Mouse (Mus musculus): ENCODE measurements around the gene Nat8f4. TPM values are rescaled to one million over a fixed set of nuclear protein-coding genes. Genes with fewer than 3 reads are reported as not detected.
"Not testable (repeated sequence)": the region's sequence is repeated elsewhere in the genome, so short reads cannot be mapped to it uniquely, and the experiment has no call there.

Gene Nat8f4
- polyA plus RNA-seq (2015; fragmentation: Nextera tagmentation; extraction: Ambion mirVana) = 2.1 and 2.9 TPM in 2 replicates

DNA sequence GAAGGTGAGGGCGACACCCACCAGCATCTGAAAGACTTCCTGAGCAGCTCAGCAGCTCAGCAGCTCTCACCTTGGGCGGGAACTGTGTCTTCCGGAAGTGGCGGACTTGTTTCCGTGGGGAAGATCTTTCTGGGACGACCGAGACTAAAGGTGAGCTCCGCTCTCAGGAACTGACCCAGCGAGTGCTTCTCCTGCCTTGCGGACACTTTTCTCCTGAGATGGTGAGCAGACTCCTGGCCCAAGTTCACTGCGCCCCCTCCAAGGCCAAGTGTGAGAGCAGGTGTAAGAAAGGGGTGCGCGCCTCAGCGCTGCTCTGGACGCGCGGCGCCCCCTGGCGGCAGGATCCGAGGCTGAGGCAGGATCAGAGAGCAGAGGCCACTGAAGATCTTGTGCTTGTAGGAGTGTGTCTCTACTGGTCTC lies at the start of gene Nat8f4:
TSS of gene Nat8f4 (minus strand) at position 243 of the 420 bp plus-strand sequence.
- H3K9ac ChIP-seq (ENCODE audit: low read length); H3K36me3 ChIP-seq (ENCODE audit: control insufficient read depth, insufficient read depth); H3K27ac ChIP-seq (ENCODE audit: low read length); H3K27me3 ChIP-seq (ENCODE audit: control insufficient read depth, insufficient read depth, low read length); H3K9me3 ChIP-seq (replicated peaks; ENCODE audit: control insufficient read depth, low read length); H3K4me1 ChIP-seq (ENCODE audit: control insufficient read depth, insufficient read depth, low read length): not testable (repeated sequence)
- Histone ChIP-seq H3K4me2 (ENCODE audit: low read depth, low read length) (peak within 1 kb of the TSS; percentile 45), H3K4me3 (ENCODE audit: low read length) (peak within 1 kb of the TSS; percentile 41)
- 15% methylated on average over 20 of the region's 20 CpGs for WGBS
- peak; percentile 67; the same call in 1 of the 2 replicates for ATAC-seq (replicated peaks; ENCODE audit: extremely low read depth, insufficient read depth, low FRiP score)

DNA sequence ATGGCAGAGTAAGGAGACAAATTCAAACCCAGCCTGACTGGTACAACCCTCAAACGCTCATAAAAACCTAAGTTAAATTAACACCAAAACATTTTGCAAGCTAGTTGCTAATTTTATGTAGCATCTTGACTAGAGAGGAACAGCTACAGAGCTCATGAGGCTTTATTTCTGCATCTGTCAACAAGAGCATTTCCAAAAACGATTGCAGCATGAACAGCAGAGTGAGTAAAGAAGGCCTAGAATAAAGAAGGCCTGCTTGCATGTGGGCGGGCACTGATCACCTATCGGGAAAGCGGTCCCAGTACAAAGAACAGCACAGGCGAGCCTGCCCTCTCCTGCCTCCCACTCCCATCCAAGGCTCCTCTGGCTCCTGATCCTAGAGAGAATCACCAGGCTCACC lies 43.9 kb upstream of the Nat8f4 start:
- no peak overlapping the region for H3K4me2 ChIP-seq (ENCODE audit: low read depth, low read length)
- ATAC-seq (replicated peaks; ENCODE audit: extremely low read depth, insufficient read depth, low FRiP score) = no peak
- no peak overlapping the region for H3K9ac ChIP-seq (ENCODE audit: low read length)
- no peak overlapping the region for H3K4me3 ChIP-seq (ENCODE audit: low read length)
- no peak overlapping the region for H3K27ac ChIP-seq (ENCODE audit: low read length)
- H3K9me3 ChIP-seq (replicated peaks; ENCODE audit: control insufficient read depth, low read length) = no peaks in the 10 kb centered on the region
- WGBS = 88% methylated on average over 6 of the region's 6 CpGs
- peaks cover 69% of the 10 kb centered on the region for H3K36me3 ChIP-seq (ENCODE audit: control insufficient read depth, insufficient read depth)
- H3K27me3 ChIP-seq (ENCODE audit: control insufficient read depth, insufficient read depth, low read length) = no peaks in the 10 kb centered on the region
- no peaks in the 10 kb centered on the region for H3K4me1 ChIP-seq (ENCODE audit: control insufficient read depth, insufficient read depth, low read length)

DNA sequence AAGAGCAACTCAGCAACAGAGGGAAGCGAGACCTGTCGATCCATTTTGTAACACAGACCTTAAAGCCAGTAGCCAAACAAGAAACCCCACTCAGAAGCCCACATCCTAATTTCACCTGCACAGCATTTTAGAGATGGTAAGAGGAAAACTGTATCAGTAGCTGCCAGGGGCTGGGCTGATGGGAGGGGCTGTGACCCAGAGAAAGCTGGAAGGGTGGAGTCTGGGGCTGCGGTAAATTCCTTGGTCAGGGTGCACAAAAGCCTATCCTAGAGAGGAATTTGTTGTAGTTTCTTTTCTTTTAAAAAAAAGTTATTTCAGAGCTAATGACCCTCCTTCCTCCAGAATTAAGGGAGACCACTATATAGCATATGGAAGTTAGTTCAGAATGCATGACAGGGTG lies 37.8 kb upstream of the Nat8f4 start:
- H3K4me3 ChIP-seq (ENCODE audit: low read length) = no peak overlapping the region
- no peak overlapping the region for H3K9ac ChIP-seq (ENCODE audit: low read length)
- 94% methylated on average over 3 of the region's 3 CpGs for WGBS
- no peaks in the 10 kb centered on the region for H3K9me3 ChIP-seq (replicated peaks; ENCODE audit: control insufficient read depth, low read length)
- no peaks in the 10 kb centered on the region for H3K4me1 ChIP-seq (ENCODE audit: control insufficient read depth, insufficient read depth, low read length)
- ATAC-seq (replicated peaks; ENCODE audit: extremely low read depth, insufficient read depth, low FRiP score) = no peak
- H3K27me3 ChIP-seq (ENCODE audit: control insufficient read depth, insufficient read depth, low read length) = no peaks in the 10 kb centered on the region
- H3K4me2 ChIP-seq (ENCODE audit: low read depth, low read length) = no peak overlapping the region
- peaks cover 42% of the 10 kb centered on the region for H3K36me3 ChIP-seq (ENCODE audit: control insufficient read depth, insufficient read depth)
- no peak overlapping the region for H3K27ac ChIP-seq (ENCODE audit: low read length)

DNA sequence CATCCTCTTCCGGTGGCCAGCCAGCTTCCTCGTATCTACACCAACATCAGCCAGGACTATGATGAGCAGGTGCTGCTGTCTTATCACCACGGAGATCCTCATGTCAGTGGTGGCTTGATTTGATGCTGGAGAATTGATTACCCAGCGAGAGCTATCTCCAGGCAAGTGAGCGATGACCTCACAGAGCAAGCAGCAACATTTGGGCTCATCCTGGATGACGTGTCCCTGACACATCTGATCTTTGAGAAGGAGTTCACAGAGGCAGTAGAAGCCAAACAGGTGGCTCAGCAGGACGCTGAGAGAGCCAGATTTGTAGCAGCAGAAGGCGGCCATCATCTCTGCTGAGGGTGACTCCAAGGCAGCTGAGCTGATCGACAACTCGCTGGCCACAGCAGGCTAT lies 34.0 kb upstream of the Nat8f4 start:
- H3K4me1 ChIP-seq (ENCODE audit: control insufficient read depth, insufficient read depth, low read length) = peaks cover 5% of the 10 kb centered on the region; the same call in 1 of the 2 replicates
- peaks cover 10% of the 10 kb centered on the region for H3K36me3 ChIP-seq (ENCODE audit: control insufficient read depth, insufficient read depth)
- WGBS = 55% methylated on average over 10 of the region's 10 CpGs
- no peak overlapping the region for H3K4me3 ChIP-seq (ENCODE audit: low read length)
- H3K27me3 ChIP-seq (ENCODE audit: control insufficient read depth, insufficient read depth, low read length) = no peaks in the 10 kb centered on the region
- no peak overlapping the region for H3K27ac ChIP-seq (ENCODE audit: low read length)
- no peaks in the 10 kb centered on the region for H3K9me3 ChIP-seq (replicated peaks; ENCODE audit: control insufficient read depth, low read length)
- H3K9ac ChIP-seq (ENCODE audit: low read length) = no peak overlapping the region
- ATAC-seq (replicated peaks; ENCODE audit: extremely low read depth, insufficient read depth, low FRiP score) = no peak
- no peak overlapping the region for H3K4me2 ChIP-seq (ENCODE audit: low read depth, low read length)

DNA sequence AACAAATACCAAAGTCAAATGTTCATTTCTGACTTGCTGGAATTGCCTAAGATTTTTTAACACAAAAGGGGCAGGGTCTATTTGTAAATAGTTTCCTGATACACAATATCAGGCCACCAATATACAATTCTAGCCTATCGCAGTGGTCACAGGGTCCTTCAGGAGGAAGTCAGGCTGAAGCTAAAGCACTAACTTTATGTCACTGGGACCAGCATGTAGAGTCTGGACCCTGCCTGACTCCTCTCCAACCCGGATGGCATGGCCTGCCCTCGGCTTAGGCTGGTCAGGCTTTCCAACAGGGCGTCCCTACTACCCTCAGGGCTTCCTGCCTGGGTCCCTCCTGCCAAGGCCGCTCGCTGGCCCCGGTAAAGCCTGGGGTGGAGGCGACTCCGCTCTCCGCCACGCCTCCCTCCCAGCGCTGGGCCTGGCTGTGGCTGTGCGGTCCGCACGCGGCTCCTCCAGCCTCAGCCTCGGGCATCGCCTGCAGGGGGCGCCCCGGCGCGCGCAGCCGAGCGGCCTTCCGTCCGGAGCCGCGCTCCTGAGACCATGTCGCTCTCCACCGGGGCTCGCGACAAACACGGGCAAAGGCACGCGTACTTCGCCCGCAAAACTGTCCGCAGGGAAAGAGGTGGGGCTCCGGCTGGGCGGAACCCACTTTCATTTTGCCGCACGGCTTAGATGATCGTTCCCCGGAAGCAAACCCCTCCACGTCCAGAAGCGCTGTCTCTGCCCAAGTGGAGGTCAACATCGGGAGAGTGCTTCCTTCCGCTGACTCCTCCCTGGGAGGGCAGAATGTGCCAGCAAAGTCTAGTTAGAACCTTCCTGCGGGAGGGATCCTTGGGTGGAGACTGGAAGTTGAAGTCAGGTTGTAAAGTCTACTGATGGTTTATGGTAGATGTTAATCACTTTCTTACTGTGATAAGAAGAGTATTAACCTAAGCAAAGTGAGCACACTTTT lies 32.1 kb upstream of the Nat8f4 start:
- not testable (repeated sequence) for H3K36me3 ChIP-seq (ENCODE audit: control insufficient read depth, insufficient read depth); H3K27me3 ChIP-seq (ENCODE audit: control insufficient read depth, insufficient read depth, low read length); H3K9me3 ChIP-seq (replicated peaks; ENCODE audit: control insufficient read depth, low read length); H3K4me1 ChIP-seq (ENCODE audit: control insufficient read depth, insufficient read depth, low read length)
- Histone ChIP-seq H3K9ac (ENCODE audit: low read length) (peak overlapping the region; percentile 76), H3K4me2 (ENCODE audit: low read depth, low read length) (peak overlapping the region; percentile 63), H3K27ac (ENCODE audit: low read length) (peak overlapping the region; percentile 64), H3K4me3 (ENCODE audit: low read length) (peak overlapping the region; percentile 60)
- 1% methylated on average over 43 of the region's 50 CpGs for WGBS
- ATAC-seq (replicated peaks; ENCODE audit: extremely low read depth, insufficient read depth, low FRiP score) = peak; percentile 94

DNA sequence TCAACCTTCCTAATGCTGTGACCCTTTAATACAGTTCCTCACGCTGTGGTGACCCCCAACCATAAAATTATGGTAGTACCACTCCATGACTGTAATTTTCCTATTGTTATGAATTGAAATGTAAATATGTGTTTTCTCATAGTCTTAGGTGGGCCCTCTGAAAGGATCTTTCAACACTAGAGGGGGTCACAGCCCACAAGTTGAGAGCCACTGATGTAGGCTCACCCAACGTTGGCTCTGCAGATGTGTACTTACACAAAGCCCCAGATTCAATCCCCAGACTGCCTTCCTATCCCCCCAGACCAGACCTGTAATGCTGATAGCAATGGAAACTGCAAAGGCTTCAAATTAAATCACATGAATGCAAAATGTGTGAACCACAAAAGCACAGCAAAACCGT lies 31.0 kb upstream of the Nat8f4 start:
- H3K27me3 ChIP-seq (ENCODE audit: control insufficient read depth, insufficient read depth, low read length) = no peaks in the 10 kb centered on the region
- no peak overlapping the region for H3K4me2 ChIP-seq (ENCODE audit: low read depth, low read length)
- ATAC-seq (replicated peaks; ENCODE audit: extremely low read depth, insufficient read depth, low FRiP score) = no peak
- H3K9ac ChIP-seq (ENCODE audit: low read length) = no peak overlapping the region
- no peak overlapping the region for H3K4me3 ChIP-seq (ENCODE audit: low read length)
- peaks cover 5% of the 10 kb centered on the region; the same call in 1 of the 2 replicates for H3K4me1 ChIP-seq (ENCODE audit: control insufficient read depth, insufficient read depth, low read length)
- H3K36me3 ChIP-seq (ENCODE audit: control insufficient read depth, insufficient read depth) = 0 out of 2 replicates have a peak, but pooled peaks cover under 1% of the 10 kb centered on the region
- H3K27ac ChIP-seq (ENCODE audit: low read length) = no peak overlapping the region
- 68% methylated on average over 3 of the region's 3 CpGs for WGBS
- no peaks in the 10 kb centered on the region for H3K9me3 ChIP-seq (replicated peaks; ENCODE audit: control insufficient read depth, low read length)

DNA sequence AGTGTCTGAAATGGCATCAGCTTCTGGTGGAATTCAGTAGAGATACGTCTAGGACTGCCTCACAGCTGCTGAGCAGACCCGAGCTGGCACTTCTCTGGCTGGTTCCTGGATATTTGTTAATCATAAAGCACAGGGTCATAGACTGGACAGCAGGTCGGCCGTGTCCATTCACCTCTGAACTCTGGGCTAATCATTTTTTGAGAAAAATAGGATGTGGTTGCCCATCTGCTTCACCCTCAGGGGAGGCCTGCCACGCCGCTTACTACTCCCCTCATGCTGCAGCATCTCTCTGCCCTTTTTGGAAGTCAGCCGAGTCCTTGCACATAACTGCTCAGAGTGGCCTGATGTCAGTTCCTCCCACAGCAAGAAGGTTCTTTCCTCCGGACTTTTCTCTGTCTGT lies 29.4 kb upstream of the Nat8f4 start:
- Histone ChIP-seq H3K9ac (ENCODE audit: low read length) (no peak overlapping the region), H3K27ac (ENCODE audit: low read length) (no peak overlapping the region), H3K27me3 (ENCODE audit: control insufficient read depth, insufficient read depth, low read length) (no peaks in the 10 kb centered on the region), H3K4me3 (ENCODE audit: low read length) (no peak overlapping the region), H3K4me2 (ENCODE audit: low read depth, low read length) (no peak overlapping the region), H3K9me3 (replicated peaks; ENCODE audit: control insufficient read depth, low read length) (no peaks in the 10 kb centered on the region), H3K36me3 (ENCODE audit: control insufficient read depth, insufficient read depth) (0 out of 2 replicates have a peak, but pooled peaks cover 7% of the 10 kb centered on the region), H3K4me1 (ENCODE audit: control insufficient read depth, insufficient read depth, low read length) (peaks cover 5% of the 10 kb centered on the region; the same call in 1 of the 2 replicates)
- ATAC-seq (replicated peaks; ENCODE audit: extremely low read depth, insufficient read depth, low FRiP score) = no peak
- 75% methylated on average over 8 of the region's 8 CpGs for WGBS

DNA sequence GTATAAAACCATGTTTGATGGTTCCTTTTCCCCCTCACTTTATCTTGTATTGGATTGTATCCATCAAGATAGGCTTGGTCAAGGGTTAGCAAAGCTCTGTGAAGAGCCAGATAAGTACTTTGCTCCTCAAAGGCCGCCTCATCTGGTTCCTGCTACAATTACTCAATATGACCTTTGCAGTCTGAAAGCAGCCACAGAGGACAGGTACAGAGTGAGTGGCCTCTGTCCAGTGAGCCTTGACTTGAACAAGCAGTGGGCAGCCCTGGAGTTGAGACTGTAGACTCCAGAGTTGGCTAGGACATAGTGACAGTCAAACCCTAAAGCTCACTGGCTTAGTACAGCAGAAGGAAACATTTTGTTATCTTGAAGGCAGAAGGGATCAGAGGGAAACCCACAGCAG lies 24.6 kb upstream of the Nat8f4 start:
- no peak overlapping the region for H3K9ac ChIP-seq (ENCODE audit: low read length)
- no peaks in the 10 kb centered on the region for H3K9me3 ChIP-seq (replicated peaks; ENCODE audit: control insufficient read depth, low read length)
- H3K27me3 ChIP-seq (ENCODE audit: control insufficient read depth, insufficient read depth, low read length) = no peaks in the 10 kb centered on the region
- peaks cover 35% of the 10 kb centered on the region for H3K36me3 ChIP-seq (ENCODE audit: control insufficient read depth, insufficient read depth)
- H3K4me1 ChIP-seq (ENCODE audit: control insufficient read depth, insufficient read depth, low read length) = no peaks in the 10 kb centered on the region
- no peak for ATAC-seq (replicated peaks; ENCODE audit: extremely low read depth, insufficient read depth, low FRiP score)
- H3K4me2 ChIP-seq (ENCODE audit: low read depth, low read length) = no peak overlapping the region
- no peak overlapping the region for H3K27ac ChIP-seq (ENCODE audit: low read length)
- 70% methylated on average over 1 of the region's 1 CpGs for WGBS
- no peak overlapping the region for H3K4me3 ChIP-seq (ENCODE audit: low read length)

Data from heart, embryonic 16.5 days (tissue).